Mouse (Mus musculus) G1E (cell line): ENCODE data around the gene Trim8.

ENCODE experiments used
- CTCF ChIP-seq: IDR thresholded peaks from 2 replicates; pipeline ENCODE4 v1.5.1; 2012; ENCODE audit warnings: low read depth, low read length, inconsistent platforms, mixed read lengths
- GATA1 ChIP-seq: IDR thresholded peaks from 2 replicates; pipeline ENCODE4 v1.6.1; 2012; ENCODE audit warnings: borderline replicate concordance, low read length, inconsistent platforms, mixed read lengths
- GATA2 ChIP-seq: IDR thresholded peaks from 2 replicates; pipeline ENCODE4 v1.6.1; 2012; ENCODE audit warnings: low read depth, low read length, inconsistent platforms, borderline replicate concordance
- POLR2AphosphoS5 ChIP-seq: IDR thresholded peaks from 2 replicates; pipeline ENCODE4 v1.6.1; 2012; ENCODE audit warnings: low read depth, low read length, inconsistent platforms; ENCODE audit not compliant: insufficient replicate concordance

- TF ChIP-seq CTCF: no peak
- no peak for TF ChIP-seq POLR2AphosphoS5
- no peak for TF ChIP-seq GATA1
- TF ChIP-seq GATA2: no peak
Observed at GRCm38 (mm10) chr19:46563603-46564002, 62.1 kb downstream of the Trim8 start.
